Mouse (Mus musculus) adrenal gland, postnatal 4 days (tissue): ENCODE results near the gene Olfr1201. TPM values are rescaled to one million over a fixed set of nuclear protein-coding genes. Genes with fewer than 3 reads are reported as not detected.

Experiments used
- DNase-seq, 2 experiments: peaks; one replicate each; pipeline ENCODE4 v3.0.0; 2021 to 2022; ENCODE audit warnings: low spot score in 2 of 2, mixed read lengths in 2 of 2
- long read RNA-seq, 2 experiments: library from polyadenylated mRNA; stranded (forward); transcript quantifications; one replicate each; pipeline ENCODE4 v2.0.0; 2021
- total RNA-seq, 2 experiments: library from RNA; stranded (reverse); gene quantifications; 2 replicates each; pipeline ENCODE4 v1.2.3; 2021

The Olfr1201 gene
- not detected for total RNA-seq
- long read RNA-seq, experiment 1: 0 reads
- long read RNA-seq, experiment 2: 0 reads

- DNase-seq: no peak
Observed at GRCm38 (mm10) chr2:88792736-88793135, at the start of gene Olfr1201. Gene Olfr1201, plus strand, starts transcription at chr2:88793036.

GRCm38 (mm10) chr2:88743379-88743778, 49.5 kb upstream of the Olfr1201 start:
- no peak for DNase-seq

DNA sequence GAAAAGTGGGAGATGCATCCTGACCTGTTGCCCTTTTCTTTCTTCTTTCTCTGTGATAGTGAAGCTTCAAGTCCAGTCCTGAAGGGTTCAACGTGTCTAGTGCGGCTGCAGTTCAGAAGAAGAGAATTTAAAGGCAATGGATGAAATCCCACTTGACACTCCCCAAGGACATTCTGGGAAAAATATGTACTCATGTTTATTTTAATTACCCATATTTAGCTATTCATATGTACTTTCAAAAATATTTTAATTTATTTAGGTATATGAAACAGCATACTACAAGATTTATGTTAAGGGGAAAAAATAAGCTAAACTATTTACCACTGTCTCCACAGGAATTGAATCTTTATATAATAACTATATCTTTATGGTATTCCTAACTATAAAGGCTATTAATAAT, 41.6 kb upstream of the Olfr1201 start, which contains the start of gene Olfr1198:
TSS of gene Olfr1198 (minus strand) at position 101 of the 400 bp plus-strand sequence.
- DNase-seq: no peak

- DNase-seq: no peak
Observed at GRCm38 (mm10) chr2:88760369-88760768, 32.5 kb upstream of the Olfr1201 start, which contains the start of gene Olfr1199. Gene Olfr1199, minus strand, starts transcription at chr2:88760469.

DNA sequence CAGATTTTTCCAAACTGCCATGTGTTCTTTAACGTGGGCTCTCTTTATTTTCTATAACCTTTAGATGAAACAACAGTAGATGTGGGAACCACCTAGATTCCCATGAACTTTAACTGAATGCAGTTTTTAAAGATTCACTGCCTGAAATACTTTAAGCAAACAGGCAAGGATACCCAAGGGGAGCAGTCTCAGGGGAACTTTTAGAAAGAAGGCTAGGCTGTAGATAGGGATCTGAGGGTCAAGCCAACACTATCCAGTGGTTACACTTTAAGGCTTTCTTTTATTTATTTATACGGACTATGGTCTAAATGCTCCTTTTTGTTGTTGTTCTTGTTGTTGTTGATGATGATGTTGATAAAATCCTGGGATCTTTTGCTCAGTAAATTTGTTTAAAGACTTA, 22.4 kb upstream of the Olfr1201 start, which contains the start of gene Olfr1200:
TSS of gene Olfr1200 (minus strand) at position 101 of the 400 bp plus-strand sequence.
- no peak for DNase-seq

GRCm38 (mm10) chr2:88814196-88814595, 21.4 kb downstream of the Olfr1201 start, which contains the start of gene Olfr1202:
Gene Olfr1202, plus strand, starts transcription at chr2:88814496.
- no peak for DNase-seq

GRCm38 (mm10) chr2:88829437-88829836, 36.6 kb downstream of the Olfr1201 start, which contains the start of gene Olfr1205:
Gene Olfr1205, plus strand, starts transcription at chr2:88829737.
- no peak for DNase-seq

DNA sequence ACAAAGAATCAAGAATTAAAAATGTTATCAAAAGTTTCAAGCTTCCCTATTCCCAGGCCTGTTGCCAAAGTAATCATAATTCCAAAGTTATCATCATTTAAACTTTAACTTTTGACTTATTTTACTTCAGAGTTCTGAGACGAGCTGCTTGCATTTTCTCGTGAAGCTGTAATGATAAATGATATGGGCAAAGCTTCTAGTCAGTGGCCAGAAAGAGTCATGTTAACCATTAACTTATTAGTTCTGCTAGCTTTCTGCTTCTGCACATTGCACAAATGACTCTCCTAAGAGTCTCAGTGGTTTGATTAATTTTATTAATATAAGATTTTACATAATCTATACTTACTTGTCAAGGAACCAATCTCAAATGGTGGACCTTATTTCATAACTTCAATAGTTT, 45.6 kb downstream of the Olfr1201 start:
- no peak for DNase-seq

Other genes with a start within 250 kb of the Olfr1201 start
- not detected for gene Olfr1188, start 236.1 kb upstream of the Olfr1201 start, total RNA-seq
- not detected for gene Olfr1189, start 206.6 kb upstream of the Olfr1201 start, total RNA-seq
- gene Olfr1191-ps1, start 152.5 kb upstream of the Olfr1201 start, total RNA-seq: under 1 TPM in 1 of 2 experiments, not detected in 1; 0.06 TPM
- gene Olfr1192-ps1, start 144.5 kb upstream of the Olfr1201 start, total RNA-seq: not detected
- not detected for gene Olfr1193, start 117.4 kb upstream of the Olfr1201 start, total RNA-seq
- not detected for gene Olfr1195, start 103.8 kb upstream of the Olfr1201 start, total RNA-seq
- not detected for gene Olfr1196, start 88.4 kb upstream of the Olfr1201 start, total RNA-seq
- gene Olfr1197, start 60.7 kb upstream of the Olfr1201 start, total RNA-seq: not detected
- gene Olfr1198, start 41.7 kb upstream of the Olfr1201 start, total RNA-seq: not detected
- gene Olfr1199, start 32.6 kb upstream of the Olfr1201 start, total RNA-seq: not detected
- gene Olfr1200, start 22.5 kb upstream of the Olfr1201 start, total RNA-seq: not detected
- gene Olfr1202, start 21.5 kb downstream of the Olfr1201 start, total RNA-seq: not detected
- not detected for gene Olfr1205, start 36.7 kb downstream of the Olfr1201 start, total RNA-seq
- gene Olfr1204, start 56.3 kb downstream of the Olfr1201 start, total RNA-seq: not detected
- gene Olfr1206, start 70.2 kb downstream of the Olfr1201 start, total RNA-seq: not detected
- not detected for gene Olfr1208, start 109.3 kb downstream of the Olfr1201 start, total RNA-seq
- not detected for gene Olfr1209, start 122.1 kb downstream of the Olfr1201 start, total RNA-seq
- gene Olfr1211, start 145.1 kb downstream of the Olfr1201 start, total RNA-seq: not detected
- gene Olfr1212, start 160.9 kb downstream of the Olfr1201 start, total RNA-seq: not detected
- gene Gm13762, start 187.2 kb downstream of the Olfr1201 start, total RNA-seq: not detected
- gene Olfr1214, start 199.6 kb downstream of the Olfr1201 start, total RNA-seq: not detected
- gene Olfr1215, start 213.9 kb downstream of the Olfr1201 start, total RNA-seq: not detected
- not detected for gene Olfr1216, start 225.3 kb downstream of the Olfr1201 start, total RNA-seq
- gene Olfr1217, start 239.0 kb downstream of the Olfr1201 start, total RNA-seq: not detected